Mouse (Mus musculus) limb, embryonic 15.5 days (tissue): Measurements from ENCODE around the gene Acad12. TPM values are rescaled to one million over a fixed set of nuclear protein-coding genes. Genes with fewer than 3 reads are reported as not detected.
A peak's percentile ranks its signal among the peaks of the same experiment; 100 is the strongest.

Source experiments
- ATAC-seq: fragments of 200-750 bp; cut with Nextera tagmentation; 2 replicates; pipeline ENCODE4 v1.8.0; 2017; ENCODE audit warnings: low read depth, moderate TSS enrichment; ENCODE audit not compliant: insufficient number of reproducible peaks, low FRiP score, low TSS enrichment
- H3K27ac ChIP-seq: fragments of 300-500 bp; sonication (generic); 2 replicates; pipeline ENCODE4 v1.5.1; 2015; ENCODE audit warnings: moderate library complexity, mild to moderate bottlenecking, inconsistent platforms
- H3K27me3 ChIP-seq: fragments of 300-500 bp; sonication (generic); 2 replicates; pipeline ENCODE4 v1.6.1; 2015; ENCODE audit warnings: inconsistent platforms
- H3K36me3 ChIP-seq: fragments of 300-500 bp; sonication (generic); 2 replicates; pipeline ENCODE4 v1.6.1; 2015; ENCODE audit warnings: inconsistent platforms
- H3K4me1 ChIP-seq: fragments of 300-500 bp; sonication (generic); 2 replicates; pipeline ENCODE4 v1.6.1; 2015; ENCODE audit warnings: inconsistent platforms
- H3K4me2 ChIP-seq: fragments of 300-500 bp; sonication (generic); 2 replicates; pipeline ENCODE4 v1.6.1; 2015; ENCODE audit warnings: mild to moderate bottlenecking, inconsistent platforms
- H3K4me3 ChIP-seq: fragments of 300-500 bp; sonication (generic); 2 replicates; pipeline ENCODE4 v1.5.1; 2015; ENCODE audit warnings: mild to moderate bottlenecking, inconsistent platforms
- H3K9ac ChIP-seq: fragments of 300-500 bp; sonication (generic); 2 replicates; pipeline ENCODE4 v1.6.1; 2015; ENCODE audit warnings: inconsistent platforms
- H3K9me3 ChIP-seq: fragments of 300-500 bp; sonication (generic); 2 replicates; pipeline ENCODE4 v1.6.1; 2016; ENCODE audit warnings: inconsistent platforms
- WGBS: fragments of 180-500 bp; shearing (Covaris S2); methylation state at CpG from one replicate; pipeline ENCODE4 v1.1.7; 2015; 5-methylcytosine and 5-hydroxymethylcytosine counted together
- polyA plus RNA-seq: library from polyadenylated mRNA; unstranded; fragments of >200 nt; fragmentation: Nextera tagmentation; extraction: Ambion mirVana; gene quantifications from 2 replicates; pipeline ENCODE4 v1.2.1, GENCODE M21; 2015

Gene Acad12
- polyA plus RNA-seq, 1 experiment from 2014 or later: 1.8 TPM

DNA sequence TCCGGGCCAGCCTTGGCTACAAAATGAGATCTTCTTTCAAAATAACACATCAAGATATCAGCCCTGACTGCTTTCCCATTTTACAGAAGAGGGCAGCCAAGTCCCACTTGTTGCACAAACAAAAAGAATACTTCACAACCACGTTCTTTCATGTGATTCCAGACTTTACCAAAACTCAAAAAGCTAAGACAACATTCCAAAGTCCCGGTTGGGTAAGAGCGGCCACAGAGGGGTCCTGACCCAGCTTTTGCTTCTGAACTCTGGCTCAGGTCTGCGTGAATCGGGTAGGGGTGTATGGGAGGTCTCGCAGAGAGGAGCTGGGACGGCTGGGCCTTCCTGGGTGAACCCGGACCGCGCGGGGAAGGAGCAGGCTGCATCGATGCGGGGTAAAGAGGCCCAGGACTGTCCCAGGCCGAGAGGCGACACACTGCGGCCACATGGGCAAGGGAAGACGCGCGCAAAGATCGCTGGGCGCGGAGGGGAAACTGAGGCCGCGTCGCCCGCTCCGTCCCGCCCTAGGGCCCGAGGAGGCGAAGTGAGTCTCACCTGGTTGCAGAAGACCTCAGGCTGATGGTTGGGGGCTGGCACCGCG, 25.8 kb downstream of the Acad12 start:
- ATAC-seq: peak; percentile 16; the same call in 1 of the 2 replicates
- H3K4me3 ChIP-seq: peak overlapping the region; percentile 78
- WGBS: 4% methylated on average over 33 of the region's 33 CpGs

DNA sequence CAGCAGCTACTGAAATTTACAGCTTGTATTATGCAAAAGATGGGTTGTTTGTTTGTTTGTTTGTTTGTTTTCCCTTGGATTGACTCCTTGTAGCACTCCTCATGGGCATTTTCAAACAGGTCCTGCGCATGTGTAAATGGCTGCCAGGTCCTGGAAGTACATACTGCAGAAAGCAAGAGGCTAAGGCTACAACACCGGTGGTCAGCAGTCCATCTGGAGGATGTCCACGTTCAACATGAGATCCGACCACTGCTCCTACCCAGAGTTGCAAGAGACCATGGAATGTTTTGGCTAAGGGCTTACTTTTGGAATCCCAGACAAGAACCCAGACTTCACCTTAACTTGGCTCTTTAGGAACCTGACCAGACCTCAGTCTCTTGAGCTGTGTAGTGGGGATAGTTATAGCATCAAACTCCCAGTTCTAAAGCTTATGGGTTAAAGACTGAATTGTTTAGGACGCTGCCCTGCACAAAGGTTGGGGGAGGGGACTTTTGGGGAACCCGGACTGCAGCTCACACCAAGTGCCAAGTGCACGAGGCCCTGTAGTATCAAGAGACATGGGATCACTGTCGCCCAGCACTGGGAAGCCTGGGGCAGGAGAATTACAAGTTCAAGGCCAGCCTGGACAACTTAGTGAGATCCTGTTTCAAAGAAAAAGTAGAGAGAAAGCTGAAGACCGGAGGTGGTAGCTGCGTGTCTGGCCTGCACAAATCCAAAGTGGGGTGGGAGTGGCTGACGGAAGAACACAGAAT, 26.5 kb downstream of the Acad12 start:
- H3K36me3 ChIP-seq: no peaks in the 10 kb centered on the region
- ATAC-seq: no peak
- H3K9me3 ChIP-seq: no peaks in the 10 kb centered on the region
- no peak overlapping the region for H3K27ac ChIP-seq
- WGBS: 53% methylated on average over 11 of the region's 11 CpGs
- no peaks in the 10 kb centered on the region for H3K27me3 ChIP-seq
- H3K4me1 ChIP-seq: peaks cover 26% of the 10 kb centered on the region
- H3K4me2 ChIP-seq: peak overlapping the region; percentile 95
- H3K9ac ChIP-seq: no peak overlapping the region
- H3K4me3 ChIP-seq: peak overlapping the region; percentile 78

More for the DNA sequence above, 25.8 kb downstream of the Acad12 start:
- peak overlapping the region; percentile 75 for H3K9ac ChIP-seq
- peaks cover 26% of the 10 kb centered on the region for H3K4me1 ChIP-seq
- H3K27me3 ChIP-seq: no peaks in the 10 kb centered on the region
- H3K4me2 ChIP-seq: peak overlapping the region; percentile 95
- H3K9me3 ChIP-seq: no peaks in the 10 kb centered on the region
- H3K27ac ChIP-seq: peak overlapping the region; percentile 90
- no peaks in the 10 kb centered on the region for H3K36me3 ChIP-seq

DNA sequence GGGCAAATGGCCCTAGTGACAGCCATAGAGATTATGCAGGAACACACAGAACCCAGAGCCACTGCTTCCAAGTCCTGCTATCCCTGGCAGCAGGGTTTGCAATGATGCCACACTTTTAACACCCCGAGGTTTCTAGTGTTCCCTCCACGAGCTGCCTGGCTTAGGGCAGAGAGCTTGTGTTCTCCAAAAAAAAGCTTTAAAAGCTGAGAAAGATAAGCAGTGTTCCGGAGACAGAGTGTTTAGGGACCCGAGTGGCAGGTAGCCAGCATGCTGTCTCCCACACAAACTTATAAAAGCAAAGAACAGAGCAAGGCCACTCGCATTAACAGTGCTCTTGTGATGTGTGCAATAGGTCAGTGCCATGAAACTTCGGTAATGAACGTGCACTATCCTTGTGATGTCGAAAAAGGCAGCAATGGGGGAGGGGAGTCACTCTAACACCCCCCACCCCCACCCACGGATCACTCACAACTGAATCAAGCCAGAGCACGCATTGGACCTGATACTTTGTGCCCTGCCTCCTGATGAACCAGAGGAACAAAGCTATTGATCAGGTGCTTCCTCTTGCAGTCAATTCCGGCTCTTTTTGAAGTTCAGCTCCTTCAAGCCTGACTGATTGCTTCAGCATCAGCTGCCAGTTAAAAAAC, 27.2 kb downstream of the Acad12 start:
- Histone ChIP-seq H3K4me1 (peaks cover 31% of the 10 kb centered on the region), H3K4me2 (peak overlapping the region; percentile 95; the same call in 1 of the 2 replicates), H3K27me3 (no peaks in the 10 kb centered on the region), H3K9me3 (no peaks in the 10 kb centered on the region), H3K9ac (no peak overlapping the region), H3K27ac (peak overlapping the region; percentile 5; the same call in 1 of the 2 replicates), H3K4me3 (no peak overlapping the region), H3K36me3 (no peaks in the 10 kb centered on the region)
- 60% methylated on average over 11 of the region's 11 CpGs for WGBS
- ATAC-seq: no peak

DNA sequence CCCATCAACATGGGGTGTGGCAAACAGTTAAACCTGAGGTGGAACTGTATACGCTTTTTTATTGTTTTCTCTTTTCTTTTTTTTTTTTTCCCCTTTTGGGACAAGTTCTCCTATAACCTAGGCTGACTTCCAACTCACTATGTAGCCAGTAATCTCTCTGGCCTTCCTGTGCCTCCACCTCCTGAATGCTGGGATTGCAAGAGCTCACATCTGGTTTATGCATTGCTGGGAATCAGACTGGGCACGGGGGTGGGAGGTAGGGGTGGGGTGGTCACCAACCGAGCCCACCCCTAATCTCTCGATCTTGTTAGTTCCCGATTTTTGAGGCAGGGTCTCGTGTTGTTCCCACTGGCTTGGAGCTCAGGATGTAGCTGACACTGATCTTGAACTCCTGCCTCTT, 28.8 kb downstream of the Acad12 start:
- Histone ChIP-seq H3K9ac (no peak overlapping the region), H3K4me2 (no peak overlapping the region), H3K9me3 (no peaks in the 10 kb centered on the region), H3K36me3 (no peaks in the 10 kb centered on the region), H3K27me3 (no peaks in the 10 kb centered on the region), H3K4me3 (no peak overlapping the region), H3K4me1 (peaks cover 36% of the 10 kb centered on the region), H3K27ac (no peak overlapping the region)
- ATAC-seq: no peak
- WGBS: 74% methylated on average over 6 of the region's 6 CpGs

DNA sequence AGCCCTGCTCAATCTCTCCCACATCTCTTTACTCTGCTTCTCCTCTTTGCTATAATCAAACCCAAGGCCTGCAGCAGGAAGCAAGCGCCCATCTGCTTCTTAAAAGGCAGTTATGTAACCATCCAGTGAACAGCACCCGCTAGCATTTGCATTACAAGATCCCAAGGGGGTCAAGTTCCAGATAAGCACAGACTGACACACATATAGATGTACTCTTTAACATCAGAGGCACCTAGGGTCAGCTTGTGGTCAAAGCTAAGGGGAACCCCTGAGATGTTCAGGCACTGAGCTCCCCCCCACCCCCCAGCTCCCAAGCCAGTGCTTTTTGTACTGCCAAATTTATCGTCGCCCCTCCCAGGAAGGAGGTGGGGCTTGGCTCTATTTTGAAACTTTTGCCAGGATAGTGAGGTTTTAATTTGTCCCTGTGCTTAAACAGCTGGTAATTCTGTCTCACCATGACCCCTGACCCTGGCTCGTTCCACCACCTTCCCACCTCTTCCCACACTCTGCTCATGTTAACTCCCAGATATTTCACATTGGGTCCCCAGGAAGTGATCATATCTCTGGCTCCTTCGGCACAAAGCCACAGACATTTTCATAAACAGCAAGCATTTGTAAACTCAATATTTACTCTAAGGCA, 32.2 kb downstream of the Acad12 start:
- Histone ChIP-seq H3K9me3 (no peaks in the 10 kb centered on the region), H3K4me3 (no peak overlapping the region), H3K27me3 (no peaks in the 10 kb centered on the region), H3K36me3 (no peaks in the 10 kb centered on the region), H3K4me1 (peaks cover 24% of the 10 kb centered on the region), H3K4me2 (no peak overlapping the region), H3K27ac (0 out of 2 replicates have a peak overlapping the region, but pooled peaks have one; percentile 33), H3K9ac (no peak overlapping the region)
- ATAC-seq: no peak
- 52% methylated on average over 6 of the region's 6 CpGs for WGBS

DNA sequence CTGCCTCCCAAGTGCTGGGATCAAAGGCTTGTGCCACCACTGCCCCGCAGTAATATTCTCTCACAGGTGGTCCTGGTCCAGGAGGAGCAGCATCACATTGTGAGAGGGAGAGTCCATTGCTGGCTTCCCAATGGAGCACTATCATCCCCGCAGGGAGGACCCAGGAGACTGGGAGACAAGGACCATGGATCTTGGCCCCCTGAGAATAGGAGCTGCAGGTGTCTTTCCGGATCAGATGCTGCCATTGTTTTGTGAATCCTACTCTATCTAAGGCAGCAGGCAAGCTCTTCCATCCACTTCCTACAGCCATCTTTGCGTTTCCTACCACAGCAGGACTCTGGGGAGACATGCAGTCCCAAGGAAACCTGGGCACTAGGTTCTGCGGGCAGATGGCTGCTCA, 33.0 kb downstream of the Acad12 start:
- Histone ChIP-seq H3K9ac (no peak overlapping the region), H3K27ac (no peak overlapping the region), H3K4me3 (no peak overlapping the region), H3K9me3 (no peaks in the 10 kb centered on the region), H3K36me3 (no peaks in the 10 kb centered on the region), H3K4me1 (peaks cover 18% of the 10 kb centered on the region), H3K4me2 (no peak overlapping the region), H3K27me3 (no peaks in the 10 kb centered on the region)
- ATAC-seq: no peak
- 90% methylated on average over 5 of the region's 5 CpGs for WGBS

DNA sequence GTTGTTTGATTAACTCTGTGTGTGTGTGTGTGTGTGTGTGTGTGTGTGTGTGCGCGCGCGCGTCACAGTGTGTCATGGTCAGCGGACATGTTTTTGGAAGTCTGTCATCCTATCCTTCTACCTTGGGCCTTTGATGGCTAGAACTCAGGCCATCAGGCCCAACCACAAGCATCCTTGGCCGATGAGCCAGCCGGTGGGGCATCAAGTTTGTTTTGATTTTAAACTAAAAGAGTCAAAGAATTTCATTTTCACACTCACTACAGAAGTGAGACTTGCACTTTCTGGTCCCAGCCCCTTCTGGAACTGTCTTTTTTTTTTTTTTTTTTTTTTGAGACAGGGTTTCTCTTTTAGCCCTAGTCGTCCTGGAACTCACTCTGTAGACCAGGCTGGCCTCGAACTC, 33.7 kb downstream of the Acad12 start:
- 95% methylated on average over 10 of the region's 10 CpGs for WGBS
- H3K36me3 ChIP-seq: peaks cover 6% of the 10 kb centered on the region; the same call in 1 of the 2 replicates
- H3K9ac ChIP-seq: no peak overlapping the region
- no peak overlapping the region for H3K4me2 ChIP-seq
- peaks cover 18% of the 10 kb centered on the region for H3K4me1 ChIP-seq
- ATAC-seq: no peak
- H3K27ac ChIP-seq: no peak overlapping the region
- H3K4me3 ChIP-seq: no peak overlapping the region
- H3K27me3 ChIP-seq: no peaks in the 10 kb centered on the region
- no peaks in the 10 kb centered on the region for H3K9me3 ChIP-seq

DNA sequence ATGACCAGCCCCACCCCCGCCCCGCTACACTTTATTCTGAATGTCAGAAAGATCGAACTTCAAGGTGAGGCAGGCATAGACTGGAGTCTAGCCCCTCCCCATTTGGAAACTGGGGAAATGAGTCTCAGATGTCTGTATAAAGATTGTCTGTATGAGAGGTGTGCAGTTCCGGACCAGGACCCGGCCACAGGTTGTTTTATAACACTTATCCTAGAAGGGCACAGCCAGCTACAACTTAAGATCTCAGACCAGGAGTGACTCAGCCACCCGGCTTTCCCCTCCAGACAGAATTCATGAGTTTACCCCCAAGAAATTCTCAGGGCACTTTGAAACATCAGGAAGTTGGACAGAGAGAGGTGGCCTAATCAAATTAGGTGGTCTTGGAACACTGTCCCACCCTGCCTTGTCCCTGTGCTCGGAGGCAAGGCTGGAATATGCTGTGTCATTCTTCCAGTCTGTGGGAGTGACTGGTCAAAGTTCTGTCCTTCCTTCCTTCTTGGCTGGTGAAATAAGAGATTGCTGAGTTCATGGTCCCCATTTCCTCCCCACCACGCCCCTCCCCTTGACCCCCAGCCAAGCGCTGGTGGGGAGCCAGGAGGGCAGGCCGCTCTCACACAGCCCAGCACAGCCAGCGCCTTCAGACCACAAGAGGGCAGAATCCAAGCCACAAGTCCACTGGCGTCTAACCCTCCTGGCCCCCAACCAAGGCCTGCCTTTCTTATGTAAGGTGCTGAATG, 34.8 kb downstream of the Acad12 start:
- 54% methylated on average over 12 of the region's 12 CpGs for WGBS
- H3K4me2 ChIP-seq: no peak overlapping the region
- H3K27me3 ChIP-seq: no peaks in the 10 kb centered on the region
- no peak overlapping the region for H3K9ac ChIP-seq
- peak overlapping the region; percentile 63 for H3K27ac ChIP-seq
- H3K9me3 ChIP-seq: no peaks in the 10 kb centered on the region
- H3K36me3 ChIP-seq: peaks cover 17% of the 10 kb centered on the region
- no peak for ATAC-seq
- H3K4me3 ChIP-seq: no peak overlapping the region
- peaks cover 18% of the 10 kb centered on the region for H3K4me1 ChIP-seq

DNA sequence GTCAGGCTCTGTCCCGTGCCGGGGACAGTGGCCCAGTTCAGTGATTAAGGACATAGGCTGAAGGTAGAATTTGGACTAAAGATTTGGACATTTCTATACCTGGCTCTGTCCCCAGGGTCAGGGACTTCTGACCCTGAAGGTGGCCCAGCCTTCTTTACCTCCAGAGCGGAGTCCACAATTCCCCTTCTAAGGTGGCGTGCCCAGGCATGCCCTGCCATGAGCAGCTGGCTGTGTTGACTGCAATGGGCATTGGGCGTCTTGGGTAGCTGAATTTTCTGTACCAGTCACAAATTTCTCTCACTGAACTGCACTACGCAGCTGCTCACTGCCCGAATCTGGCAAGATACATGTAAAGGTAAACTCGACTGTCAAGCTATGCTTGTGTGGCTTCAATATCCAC, 36.8 kb downstream of the Acad12 start:
- no peaks in the 10 kb centered on the region for H3K9me3 ChIP-seq
- peaks cover 36% of the 10 kb centered on the region for H3K36me3 ChIP-seq
- no peak overlapping the region for H3K27ac ChIP-seq
- H3K4me1 ChIP-seq: peaks cover 17% of the 10 kb centered on the region
- no peak overlapping the region for H3K4me3 ChIP-seq
- H3K9ac ChIP-seq: no peak overlapping the region
- H3K27me3 ChIP-seq: no peaks in the 10 kb centered on the region
- H3K4me2 ChIP-seq: no peak overlapping the region
- 78% methylated on average over 8 of the region's 8 CpGs for WGBS
- no peak for ATAC-seq

DNA sequence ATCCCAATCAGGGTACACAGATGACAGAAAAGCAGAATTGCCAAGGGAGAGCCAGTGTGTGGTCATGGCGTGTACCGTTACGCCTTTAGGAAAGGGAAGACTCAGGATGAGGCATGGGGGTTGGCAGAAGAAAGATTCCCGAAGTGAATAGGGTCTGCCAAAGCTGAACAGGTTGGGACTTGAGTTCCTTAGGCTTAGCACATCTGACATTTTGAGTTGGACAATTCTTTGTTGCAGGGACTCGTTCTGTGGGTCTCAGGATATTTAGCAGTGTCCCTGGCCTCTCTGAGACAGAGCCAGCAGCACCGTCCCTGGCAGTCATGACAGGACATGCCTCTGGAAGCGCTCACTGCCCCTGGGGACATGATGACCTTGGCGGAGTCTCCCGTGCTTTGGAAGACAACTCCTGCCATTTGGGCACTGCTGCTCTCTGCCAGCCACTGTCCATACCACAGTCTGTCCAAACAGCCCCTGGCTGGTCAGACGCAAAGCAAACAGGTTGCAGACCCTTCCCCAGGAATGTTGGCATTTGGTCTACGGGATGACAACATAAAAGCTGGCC, 41.7 kb downstream of the Acad12 start:
- no peak overlapping the region for H3K27ac ChIP-seq
- WGBS: 76% methylated on average over 11 of the region's 11 CpGs
- ATAC-seq: no peak

DNA sequence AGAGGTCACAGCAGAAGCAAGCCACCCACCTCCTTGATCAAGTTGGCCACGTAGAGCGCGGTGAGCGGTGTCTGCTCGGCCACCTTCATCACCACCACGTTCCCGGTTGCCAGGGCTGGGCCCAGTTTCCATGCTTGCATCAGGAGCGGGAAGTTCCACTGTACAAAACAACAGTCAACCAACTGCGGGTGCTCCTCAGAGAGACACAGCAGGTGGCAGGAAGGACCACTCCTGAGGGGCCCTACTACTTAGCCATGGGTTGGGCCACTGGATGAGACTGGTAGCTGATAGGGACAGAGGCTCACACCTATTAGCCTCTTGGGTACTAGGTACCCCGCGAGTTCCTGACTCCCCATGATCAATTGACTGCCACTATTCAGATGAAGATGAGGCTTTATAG, 42.9 kb downstream of the Acad12 start:
- 93% methylated on average over 11 of the region's 11 CpGs for WGBS
- no peaks in the 10 kb centered on the region for H3K9me3 ChIP-seq
- H3K4me1 ChIP-seq: no peaks in the 10 kb centered on the region
- H3K4me3 ChIP-seq: no peak overlapping the region
- H3K27ac ChIP-seq: no peak overlapping the region
- H3K36me3 ChIP-seq: peaks cover 93% of the 10 kb centered on the region
- no peak for ATAC-seq
- H3K27me3 ChIP-seq: no peaks in the 10 kb centered on the region
- H3K4me2 ChIP-seq: no peak overlapping the region
- H3K9ac ChIP-seq: no peak overlapping the region

More for the DNA sequence above, 41.7 kb downstream of the Acad12 start:
- Histone ChIP-seq H3K9ac (no peak overlapping the region), H3K27me3 (no peaks in the 10 kb centered on the region), H3K4me1 (no peaks in the 10 kb centered on the region), H3K4me2 (no peak overlapping the region), H3K9me3 (no peaks in the 10 kb centered on the region), H3K36me3 (peaks cover 82% of the 10 kb centered on the region), H3K4me3 (no peak overlapping the region)
